Mouse (Mus musculus): ENCODE results near the gene Fam47e.
"Not testable (repeated sequence)": the region's sequence is repeated elsewhere in the genome, so short reads cannot be mapped to it uniquely, and the experiment has no call there.

Fam47e gene

GRCm38 (mm10) chr5:92554891-92555511, at the start of gene Fam47e:
Gene Fam47e (plus strand): TSS chr5:92555069.
- DNase-seq: no peak

- DNase-seq: peak; percentile 95
These were observed 49.4 kb upstream of the Fam47e start for GRCm38 (mm10) chr5:92505402-92505865.

- DNase-seq: peak; percentile 73
These were observed 48.6 kb upstream of the Fam47e start for GRCm38 (mm10) chr5:92506301-92506729.

GRCm38 (mm10) chr5:92506733-92507132, 48.1 kb upstream of the Fam47e start, which contains the start of gene Scarb2:
Gene Scarb2 (minus strand): TSS chr5:92506833.
- DNase-seq: no peak

GRCm38 (mm10) chr5:92508853-92509252, 46.0 kb upstream of the Fam47e start:
- DNase-seq: no peak

GRCm38 (mm10) chr5:92511256-92511655, 43.6 kb upstream of the Fam47e start:
- DNase-seq: no peak

GRCm38 (mm10) chr5:92512066-92512465, 42.8 kb upstream of the Fam47e start:
- DNase-seq: no peak

- DNase-seq: not testable (repeated sequence)
These were observed 33.7 kb upstream of the Fam47e start for GRCm38 (mm10) chr5:92521131-92521530.

- no peak for DNase-seq
These were observed 30.0 kb upstream of the Fam47e start for GRCm38 (mm10) chr5:92524821-92525258.

- DNase-seq: no peak
These were observed 15.2 kb upstream of the Fam47e start for GRCm38 (mm10) chr5:92539698-92540097.

GRCm38 (mm10) chr5:92552611-92553010, 2.3 kb upstream of the Fam47e start:
- no peak for DNase-seq

GRCm38 (mm10) chr5:92553939-92554338, 930 bp upstream of the Fam47e start:
- DNase-seq: no peak

GRCm38 (mm10) chr5:92554443-92554842, 426 bp upstream of the Fam47e start:
- no peak for DNase-seq

- DNase-seq: no peak
These were observed 1.0 kb downstream of the Fam47e start for GRCm38 (mm10) chr5:92555905-92556304.

GRCm38 (mm10) chr5:92557508-92557907, 2.6 kb downstream of the Fam47e start:
- no peak for DNase-seq

- no peak for DNase-seq
These were observed 5.3 kb downstream of the Fam47e start for GRCm38 (mm10) chr5:92560201-92560600.

GRCm38 (mm10) chr5:92562002-92562401, 7.1 kb downstream of the Fam47e start:
- no peak for DNase-seq

GRCm38 (mm10) chr5:92571232-92571631, 16.4 kb downstream of the Fam47e start:
- DNase-seq: no peak

- no peak for DNase-seq
These were observed 24.7 kb downstream of the Fam47e start for GRCm38 (mm10) chr5:92579559-92579958.

- DNase-seq: no peak
These were observed 31.1 kb downstream of the Fam47e start for GRCm38 (mm10) chr5:92585932-92586331.

- DNase-seq: no peak
These were observed 40.2 kb downstream of the Fam47e start for GRCm38 (mm10) chr5:92595026-92595425.

GRCm38 (mm10) chr5:92596865-92597264, 42.0 kb downstream of the Fam47e start:
- DNase-seq: no peak

- DNase-seq: no peak
These were observed 44.2 kb downstream of the Fam47e start for GRCm38 (mm10) chr5:92599030-92599429.

GRCm38 (mm10) chr5:92602691-92603690, 48.1 kb downstream of the Fam47e start, which contains the start of gene Stbd1:
Gene Stbd1 (plus strand): TSS chr5:92603041.
- no peak for DNase-seq

All from cerebellum, adult 9-10 months (tissue).